In the genomic region with DNA sequence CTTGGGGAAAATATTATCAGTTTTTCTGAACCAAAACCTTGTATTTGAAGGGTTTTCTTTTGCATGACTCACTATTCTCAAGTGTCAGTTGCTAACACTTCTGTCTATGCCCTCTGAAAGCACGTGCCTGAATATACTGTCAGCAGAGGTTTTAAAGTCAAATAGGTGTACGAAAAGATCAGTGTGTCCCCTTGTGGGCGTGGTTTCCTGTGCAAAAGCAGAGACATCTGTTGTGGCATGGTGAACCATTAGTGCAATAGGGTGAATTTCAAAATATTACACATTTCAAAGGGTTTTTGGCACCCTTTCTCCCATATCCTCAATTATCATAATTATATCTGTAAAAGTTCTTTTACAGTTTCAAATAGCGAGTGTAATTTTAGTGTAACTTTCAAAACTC, we compare ENCODE assay signal across 24 mouse cellular contexts.
"Had no signal": no experiment of that assay in that cellular context is flagged by ENCODE, and none has a peak within 500 bp of the region (broad histone marks: within the 10 kb centered on the region; RNA-seq: fewer than 3 reads in every experiment).

No protein-coding gene starts in this region.

- ATAC-seq: hindbrain, embryonic 16.5 days; inflammation-experienced regulatory T-cells, adult 6 months; intestine, embryonic 15.5 days; intestine, postnatal 0 days had no signal

- H3K9ac ChIP-seq: heart, embryonic 12.5 days; hindbrain, embryonic 12.5 days; hindbrain, embryonic 14.5 days; intestine, embryonic 15.5 days; limb, embryonic 12.5 days; liver, embryonic 13.5 days had no signal

- H3K36me3 ChIP-seq: hindbrain, embryonic 12.5 days; intestine, embryonic 15.5 days; limb, embryonic 12.5 days; liver, embryonic 13.5 days had no signal

- H3K27me3 ChIP-seq: heart, embryonic 12.5 days; hindbrain, embryonic 12.5 days; intestine, embryonic 15.5 days; limb, embryonic 12.5 days; liver, embryonic 13.5 days had no signal

- DNase-seq: gastrocnemius, postnatal 14 days; gastrocnemius, postnatal 36 days; heart, adult 18-20 months; heart, postnatal 10 days; heart, postnatal 4 days; kidney, adult 18-20 months; kidney, adult 8-10 months; kidney, postnatal 10 days; kidney, postnatal 25 days; kidney, postnatal 4 days; liver; liver, embryonic 13.5 days had no signal

- H3K4me3 ChIP-seq: heart, embryonic 10.5 days; heart, embryonic 12.5 days; hindbrain, embryonic 10.5 days; hindbrain, embryonic 12.5 days; intestine, embryonic 15.5 days; limb, embryonic 10.5 days; limb, embryonic 12.5 days; liver, embryonic 13.5 days had no signal

- H3K27ac ChIP-seq: heart, embryonic 10.5 days; hindbrain, embryonic 10.5 days; hindbrain, embryonic 12.5 days; hindbrain, embryonic 14.5 days; intestine, embryonic 15.5 days; limb, embryonic 10.5 days; limb, embryonic 12.5 days; liver, embryonic 13.5 days had no signal

- H3K4me1 ChIP-seq: hindbrain, embryonic 10.5 days; intestine, embryonic 15.5 days; liver, embryonic 13.5 days had no signal

- H3K9me3 ChIP-seq: heart, embryonic 10.5 days; heart, embryonic 12.5 days; hindbrain, embryonic 10.5 days; hindbrain, embryonic 12.5 days; intestine, embryonic 15.5 days; limb, embryonic 10.5 days; limb, embryonic 12.5 days; liver, embryonic 13.5 days had no signal

- H3K4me2 ChIP-seq: heart, embryonic 12.5 days; hindbrain, embryonic 12.5 days; hindbrain, embryonic 14.5 days; intestine, embryonic 15.5 days; limb, embryonic 12.5 days; liver, embryonic 11.5 days; liver, embryonic 13.5 days had no signal
